Mouse (Mus musculus) bone marrow macrophage, adult 2 months (primary cell): Measurements from ENCODE around the gene Noc4l.

ENCODE experiments used
- CTCF ChIP-seq: IDR thresholded peaks from 2 replicates; pipeline ENCODE4 v1.5.1; 2012; ENCODE audit warnings: low read depth, mild to moderate bottlenecking, low read length, moderate library complexity
- POLR2A ChIP-seq: IDR thresholded peaks from 2 replicates; pipeline ENCODE4 v1.6.1; 2012; ENCODE audit warnings: mild to moderate bottlenecking, low read depth, low read length, borderline replicate concordance

DNA sequence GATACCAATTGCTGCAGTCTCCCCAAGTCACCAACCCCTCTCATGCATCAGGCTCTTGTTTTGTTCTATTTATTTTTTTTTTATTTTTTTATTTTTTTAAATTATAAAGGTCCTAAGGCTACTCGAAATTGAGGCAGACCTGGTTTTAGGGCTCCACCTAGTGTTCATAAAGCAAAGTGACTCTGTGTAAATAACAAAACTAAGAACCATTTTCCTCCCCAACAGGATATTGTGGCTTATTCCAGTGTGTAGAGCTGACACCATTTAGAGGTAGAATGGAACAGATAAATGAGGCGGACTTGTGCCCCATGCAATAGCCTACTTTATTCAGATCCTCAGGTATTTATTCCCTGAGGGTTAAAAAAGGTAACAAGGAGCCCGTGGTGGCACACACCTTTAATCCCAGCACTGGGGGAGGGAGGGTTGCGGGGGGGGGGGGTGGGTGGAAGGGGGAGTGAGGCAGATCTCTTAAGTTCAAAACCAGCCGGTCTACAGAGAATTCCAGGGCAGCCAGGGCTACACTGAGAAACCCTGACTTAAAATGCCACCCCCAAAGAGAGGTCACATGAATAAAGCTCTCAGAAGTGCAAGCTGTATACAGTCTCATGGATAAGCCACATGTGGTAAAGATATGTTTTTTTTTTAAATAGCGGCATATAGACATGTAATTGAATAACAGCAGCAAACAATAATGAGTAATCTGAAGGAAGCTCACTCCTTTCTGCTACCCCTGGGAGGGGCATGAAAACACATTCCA lies 17.1 kb downstream of the Noc4l start:
- TF ChIP-seq POLR2A (no peak), CTCF (no peak)
